Mouse (Mus musculus) megakaryocyte, adult 5-6 weeks (primary cell): ENCODE data around the gene Bcam. TPM values are rescaled to one million over a fixed set of nuclear protein-coding genes. Genes with fewer than 3 reads are reported as not detected.
"Not testable (repeated sequence)": the region's sequence is repeated elsewhere in the genome, so short reads cannot be mapped to it uniquely, and the experiment has no call there.

ENCODE experiments used
- ATAC-seq: 2 replicates; pipeline ENCODE4 v1.8.0; 2016; ENCODE audit warnings: mild to moderate bottlenecking, inconsistent platforms; ENCODE audit not compliant: poor library complexity, severe bottlenecking
- total RNA-seq, 2 experiments: library from RNA; stranded (forward) in 1 of 2; stranded (reverse) in 1 of 2; fragments of 153-499, 151-499 nt in 1 of 2; fragments of 221-1000, 200-1000 nt in 1 of 2; gene quantifications; 2 replicates each; pipeline versions ENCODE4 v1.2.3 to v1.2.4; 2015 to 2017

Bcam gene
- total RNA-seq (2015), result not detected in 2 replicates
- total RNA-seq (2017), result 0.29 TPM in 1 of 2 replicates, not detected in the other

- no peak for ATAC-seq
Observed at GRCm38 (mm10) chr7:19770984-19771391, at the start of gene Bcam. Gene Bcam, minus strand, starts transcription at chr7:19771016.

- no peak for ATAC-seq
Observed at GRCm38 (mm10) chr7:19818875-19819274, 48.1 kb upstream of the Bcam start.

- no peak for ATAC-seq
Observed at GRCm38 (mm10) chr7:19818440-19818839, 47.6 kb upstream of the Bcam start.

DNA sequence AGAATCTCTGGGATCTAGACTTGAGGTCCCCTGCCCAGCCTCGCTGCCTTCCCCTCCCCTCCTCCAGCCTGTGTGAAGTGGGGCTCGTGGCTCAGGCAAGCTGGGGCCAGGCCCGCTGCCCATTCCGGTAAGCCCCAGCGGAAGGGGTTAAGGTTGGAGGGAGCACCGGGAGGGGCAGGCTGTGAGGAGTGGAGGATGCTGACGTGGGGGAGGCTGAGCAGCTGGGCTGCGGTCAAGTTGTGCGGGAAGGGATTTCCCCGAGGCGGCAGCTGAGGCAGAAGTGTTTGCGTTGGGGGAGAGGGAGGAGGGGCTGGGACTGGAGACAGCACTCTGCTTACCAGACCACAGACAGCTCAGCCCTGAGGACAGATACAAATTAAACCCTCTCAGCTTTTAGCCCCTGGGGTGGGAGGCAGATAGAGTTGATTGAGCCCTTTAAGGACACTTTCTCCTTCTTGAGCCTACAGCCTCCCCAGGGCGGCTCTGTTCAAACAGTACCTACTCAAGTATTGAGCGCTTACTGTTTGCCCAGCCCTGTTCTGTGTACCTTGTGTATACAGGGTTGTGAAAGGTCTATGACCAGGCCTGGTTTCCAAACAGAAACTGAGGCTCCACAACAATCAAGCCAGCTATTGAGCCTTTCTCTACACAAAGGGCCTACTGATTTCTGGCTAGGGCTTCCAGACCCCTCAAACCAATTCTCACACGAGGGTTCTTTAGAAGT, 46.7 kb upstream of the Bcam start:
- peak; percentile 79 for ATAC-seq

DNA sequence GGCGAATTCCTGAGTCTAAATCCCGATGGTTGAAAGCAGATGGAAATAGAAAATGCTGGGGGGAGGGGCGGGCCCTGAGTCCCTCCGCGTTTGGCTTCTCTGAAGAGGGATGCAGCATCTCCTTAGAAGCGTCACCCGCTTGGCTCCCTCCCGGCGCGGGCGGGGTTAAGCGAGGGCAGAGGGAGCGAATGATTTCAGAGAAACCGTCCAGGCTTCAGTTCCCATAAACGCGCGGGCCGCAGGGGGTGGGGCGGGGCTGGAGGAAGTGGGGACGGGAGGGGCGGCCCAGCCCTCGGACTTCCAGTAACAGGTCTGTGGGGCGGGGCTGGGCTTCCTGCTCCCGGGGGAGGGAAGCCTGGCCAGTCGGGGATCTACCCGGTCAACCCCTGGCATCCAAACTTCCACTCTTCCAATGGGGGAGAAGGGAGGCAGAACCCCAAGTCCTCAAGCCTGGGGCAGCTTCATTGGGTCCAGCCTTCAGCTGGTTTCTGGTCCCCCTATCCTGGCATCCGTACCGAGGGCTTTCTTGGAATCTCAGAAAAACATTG, 45.5 kb upstream of the Bcam start:
- peak; percentile 66 for ATAC-seq

DNA sequence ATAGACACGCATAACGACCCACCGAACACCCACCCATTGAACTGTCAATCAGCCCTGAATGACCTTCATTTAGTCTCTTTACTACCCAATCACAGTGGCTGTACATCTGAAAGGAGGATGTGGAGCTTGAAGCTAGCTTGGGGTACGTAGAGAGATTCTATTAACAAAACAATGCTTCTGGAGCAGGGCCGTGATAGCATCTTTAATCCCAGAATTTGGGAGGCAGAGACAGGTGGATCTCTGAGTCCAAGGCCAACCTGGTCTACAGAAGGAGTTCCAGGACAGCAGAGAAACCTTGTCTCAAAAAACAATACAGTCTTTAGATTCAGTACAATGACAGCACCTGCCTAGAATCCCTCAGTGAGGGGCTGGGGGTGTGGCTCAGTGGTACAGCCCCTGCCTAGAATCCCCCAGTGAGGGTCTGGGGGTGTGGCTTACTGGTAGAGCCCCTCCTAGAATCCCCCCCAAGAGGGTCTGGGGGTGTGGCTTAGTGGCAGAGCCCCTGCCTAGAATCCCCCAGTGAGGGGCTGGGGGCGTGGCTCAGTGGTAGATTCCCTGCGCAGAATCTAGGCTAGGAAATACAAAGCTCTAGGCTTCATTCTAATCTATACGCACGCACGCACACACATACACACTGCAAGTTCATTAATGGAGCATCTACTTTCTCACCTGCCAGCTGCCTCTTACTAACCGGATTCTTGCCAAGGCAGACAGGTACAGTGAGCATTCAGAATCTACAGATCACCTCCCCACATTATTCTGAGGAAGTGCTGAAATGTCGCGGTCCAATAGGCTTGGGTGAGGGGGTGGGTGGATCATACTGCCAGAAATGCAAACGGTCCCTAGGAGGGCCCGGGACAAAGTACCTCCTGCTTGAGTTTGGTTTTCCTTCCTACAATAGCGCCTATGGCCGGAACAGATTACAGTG, 44.7 kb upstream of the Bcam start:
- ATAC-seq, result peak; percentile 17; the same call in 1 of the 2 replicates

DNA sequence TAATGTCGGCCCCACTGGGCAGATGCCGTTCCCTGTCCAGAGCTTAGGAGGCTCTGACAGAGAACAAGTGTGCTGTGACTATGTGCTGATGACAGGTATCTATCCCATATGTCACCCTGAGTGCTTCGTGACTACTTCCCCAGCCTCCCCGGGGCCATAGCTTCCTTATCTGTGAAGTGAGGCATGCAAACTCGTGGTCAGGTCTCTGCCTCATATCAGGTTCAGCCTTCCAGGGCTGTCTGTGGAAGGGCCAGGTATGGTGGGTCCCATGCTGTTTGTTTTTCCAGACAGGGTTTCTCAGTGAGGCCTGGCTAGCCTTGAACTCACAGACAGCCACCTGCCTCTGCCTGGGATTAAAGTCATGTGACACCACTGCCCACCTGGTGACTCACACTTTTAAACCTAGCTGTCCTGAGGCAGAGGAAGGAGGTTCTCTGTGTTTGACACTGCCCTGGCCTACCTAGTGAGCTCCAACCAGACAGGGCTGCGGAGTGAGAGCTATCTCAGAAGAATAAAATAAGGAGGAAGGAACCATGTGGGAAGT, 42.8 kb upstream of the Bcam start:
- ATAC-seq, result no peak

GRCm38 (mm10) chr7:19813161-19813560, 42.3 kb upstream of the Bcam start:
- ATAC-seq, result no peak

DNA sequence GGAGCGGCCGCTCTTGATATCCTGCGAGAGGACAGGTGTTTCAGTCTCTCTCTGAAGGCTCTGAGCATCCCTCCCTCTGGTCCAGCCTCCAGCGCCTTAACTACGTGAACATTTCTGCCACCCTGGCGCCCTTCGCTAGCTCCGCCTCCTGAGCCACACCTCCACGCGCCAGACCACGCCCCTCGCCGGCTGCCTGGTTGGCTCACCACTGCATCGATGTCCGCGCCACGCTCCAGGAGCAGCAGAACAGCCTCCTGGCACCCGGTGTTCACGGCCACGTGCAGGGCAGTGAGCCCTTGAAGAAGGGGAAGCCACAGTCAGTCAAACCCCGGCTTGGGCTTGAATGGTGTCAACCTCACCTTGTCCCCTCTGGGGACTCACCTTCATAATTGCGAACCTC, 40.3 kb upstream of the Bcam start:
- no peak for ATAC-seq

- ATAC-seq, result no peak
Observed at GRCm38 (mm10) chr7:19809369-19809768, 38.6 kb upstream of the Bcam start.

- ATAC-seq, result no peak
Observed at GRCm38 (mm10) chr7:19806356-19806969, 35.6 kb upstream of the Bcam start.

DNA sequence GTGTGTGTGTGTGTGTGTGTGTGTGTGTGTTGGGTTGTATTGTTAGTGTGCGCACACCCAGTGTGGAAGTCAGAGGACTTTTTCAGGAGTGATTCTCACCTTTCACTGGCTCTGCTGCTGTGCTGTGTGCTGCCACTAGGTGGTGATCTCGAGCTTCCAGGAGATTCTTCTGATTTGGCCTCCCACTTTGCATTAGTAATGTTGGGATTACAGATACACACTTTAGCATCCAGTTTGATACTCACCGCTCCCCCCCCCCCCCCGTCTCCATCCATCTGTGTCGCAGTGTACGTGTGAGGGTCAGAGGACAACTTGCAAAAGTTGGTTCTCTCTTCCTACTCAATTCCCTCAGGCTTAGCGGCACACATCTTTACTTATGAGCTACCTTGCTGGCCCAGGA, 32.2 kb upstream of the Bcam start:
- ATAC-seq, result peak; percentile 93

GRCm38 (mm10) chr7:19800764-19801163, 29.9 kb upstream of the Bcam start:
- ATAC-seq, result peak; percentile 46; the same call in 1 of the 2 replicates

GRCm38 (mm10) chr7:19796697-19797588, 26.1 kb upstream of the Bcam start, which contains the start of gene Cblc:
Gene Cblc, minus strand, starts transcription at chr7:19796809.
- ATAC-seq, result peak; percentile 98

DNA sequence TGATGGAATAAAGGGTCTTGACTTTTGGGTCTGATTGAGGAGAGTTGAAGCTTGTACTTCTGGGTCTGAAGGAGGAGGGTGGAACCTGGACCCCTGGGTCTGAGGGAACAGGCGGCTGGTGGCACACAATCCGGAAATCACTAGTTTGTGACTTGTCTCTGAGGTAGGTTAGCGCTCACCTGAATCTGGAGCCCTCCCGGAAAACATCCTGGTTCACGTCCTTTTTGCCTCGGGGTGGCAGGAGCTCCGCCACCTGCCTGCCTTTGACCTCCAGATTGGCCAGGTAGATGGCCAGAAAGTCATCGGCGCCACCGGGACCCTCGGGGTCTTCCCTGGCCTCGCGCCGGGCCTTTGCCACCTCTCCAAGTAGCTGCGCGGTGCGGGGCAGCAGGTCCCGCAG, 25.4 kb upstream of the Bcam start:
- ATAC-seq, result no peak

GRCm38 (mm10) chr7:19795236-19795635, 24.4 kb upstream of the Bcam start:
- ATAC-seq, result no peak

DNA sequence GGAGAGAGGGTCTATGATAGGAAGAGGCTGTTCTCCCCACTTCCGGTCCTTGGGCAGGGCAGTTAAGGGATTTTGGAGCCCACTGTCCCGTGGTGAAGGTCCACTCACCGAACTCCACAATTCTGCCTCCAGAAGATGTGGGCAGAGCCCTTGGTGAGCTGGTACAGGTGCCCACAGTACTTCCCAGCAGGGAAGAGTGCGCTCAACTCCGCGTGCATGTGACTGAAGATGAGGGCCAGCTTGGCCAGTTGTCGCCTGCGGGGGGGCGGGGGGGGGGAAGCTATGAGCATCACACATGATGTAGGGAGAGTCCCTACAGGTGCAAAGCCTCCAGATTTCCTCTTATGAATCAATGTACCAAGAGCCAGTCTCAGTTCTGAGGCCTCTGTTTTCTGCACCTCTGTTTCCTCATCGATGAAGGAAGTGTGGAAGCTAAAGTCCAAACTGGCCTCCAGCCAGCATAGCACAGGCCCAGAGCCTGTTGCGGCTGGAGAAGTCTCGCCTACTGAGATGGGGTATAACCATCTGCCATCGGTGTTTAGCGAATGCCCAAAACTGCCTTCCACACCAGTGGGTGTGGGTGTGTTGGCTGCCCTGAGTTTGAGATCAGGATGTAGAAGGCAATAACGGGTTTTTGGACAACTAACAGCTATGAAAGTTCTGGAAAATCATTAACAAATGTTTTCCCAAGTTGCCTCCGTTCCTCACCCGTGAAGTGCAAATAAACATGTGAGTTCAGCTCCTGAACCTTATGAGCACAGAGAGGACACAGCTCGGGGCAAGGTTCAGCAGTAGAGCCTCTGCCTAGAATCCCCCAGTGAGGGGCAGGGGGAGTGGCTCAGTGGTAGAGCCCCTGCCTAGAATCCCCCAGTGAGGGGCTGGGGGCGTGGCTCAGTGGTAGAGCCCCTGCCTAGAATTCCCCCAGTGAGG, 22.1 kb upstream of the Bcam start:
- no peak for ATAC-seq

DNA sequence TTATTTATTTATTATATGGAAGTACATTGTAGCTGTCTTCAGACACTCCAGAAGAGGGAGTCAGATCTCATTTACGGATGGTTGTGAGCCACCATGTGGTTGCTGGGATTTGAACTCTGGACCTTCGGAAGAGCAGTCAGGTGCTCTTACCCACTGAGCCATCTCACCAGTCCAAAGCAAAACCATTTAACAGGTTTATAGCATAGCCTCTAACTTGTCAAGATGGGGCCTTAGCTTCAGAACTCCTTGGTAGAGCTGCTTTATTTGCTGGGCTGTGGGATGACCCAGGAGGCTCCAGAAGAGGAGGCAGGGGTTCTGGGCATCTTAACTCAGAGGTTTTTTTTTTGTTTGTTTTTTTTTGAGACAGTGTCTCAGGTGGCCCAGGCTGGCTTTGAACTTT, 20.7 kb upstream of the Bcam start:
- ATAC-seq, result not testable (repeated sequence)
